Mouse (Mus musculus) cerebellum, postnatal 25 days (tissue): Measurements from ENCODE around the gene Ssh1.

ENCODE experiments used
- DNase-seq, 2 experiments: peaks; one replicate each; pipeline ENCODE4 v3.0.0; 2021; ENCODE audit warnings: mixed read lengths in 2 of 2

The Ssh1 gene

DNA sequence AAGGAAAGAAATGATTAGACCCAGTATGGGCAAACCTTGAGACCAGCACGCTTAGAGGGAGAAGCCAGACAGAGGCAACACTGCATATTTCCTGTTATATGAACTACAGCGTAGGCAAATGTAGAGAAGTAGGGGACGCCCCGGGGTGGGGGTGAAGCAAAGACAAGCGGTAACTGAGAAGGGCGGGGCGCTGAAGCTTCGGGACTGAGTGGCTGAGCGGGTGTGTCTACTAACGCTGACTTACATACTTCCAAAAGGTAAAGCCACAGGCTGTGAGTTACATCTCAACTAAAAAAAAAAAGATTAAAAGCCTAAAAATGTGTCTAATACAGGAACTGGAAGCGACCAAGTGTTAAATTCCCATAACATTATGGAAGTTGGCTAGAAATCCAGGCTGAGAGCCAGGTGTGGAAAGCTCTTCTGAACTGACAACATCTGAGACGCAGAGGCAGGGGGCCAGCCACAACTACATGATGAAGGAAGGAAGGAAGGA lies 1.3 kb downstream of the Ssh1 start:
- DNase-seq: peak in 1 of 2 experiments; percentile 53

DNA sequence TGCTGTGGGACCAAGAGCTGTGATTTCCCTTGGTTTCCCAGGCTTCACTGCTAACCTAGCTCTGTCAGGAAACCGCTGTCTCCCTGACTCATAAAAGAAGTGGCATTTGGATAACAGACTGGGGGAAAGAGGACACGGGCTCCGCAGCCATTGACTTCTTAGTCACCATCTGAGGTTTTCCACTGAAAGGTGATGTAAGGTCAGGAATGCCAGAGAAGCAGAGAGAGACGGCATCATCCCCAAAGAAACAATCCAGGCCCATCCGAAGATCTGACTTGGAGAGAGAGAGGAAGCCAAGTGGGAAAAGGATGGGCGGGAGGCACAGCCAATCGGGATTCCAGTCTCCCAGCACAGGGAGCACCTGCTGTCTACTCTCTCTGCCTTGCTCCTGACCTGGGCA lies 2.6 kb downstream of the Ssh1 start:
- DNase-seq: no peak

DNA sequence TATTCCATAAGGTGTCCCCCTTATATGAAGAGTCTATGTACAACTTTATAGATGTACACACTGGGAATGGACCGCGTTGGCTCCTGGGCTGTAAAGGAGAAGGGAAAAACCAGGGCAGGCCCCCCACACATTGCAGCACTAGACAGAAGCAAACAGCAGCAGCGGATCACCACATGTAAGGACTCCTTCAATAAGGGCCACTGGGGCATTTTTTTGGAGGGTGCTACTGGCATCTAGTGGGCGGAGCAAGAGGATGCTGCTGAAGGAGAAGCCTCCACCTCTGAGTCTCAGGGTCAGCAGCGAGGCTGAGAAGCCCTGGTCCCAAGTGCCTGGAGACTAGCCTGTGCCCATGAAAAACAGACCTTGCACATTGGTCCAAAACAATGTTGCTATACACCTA lies 3.1 kb downstream of the Ssh1 start:
- peak in 1 of 2 experiments; percentile 24 for DNase-seq

DNA sequence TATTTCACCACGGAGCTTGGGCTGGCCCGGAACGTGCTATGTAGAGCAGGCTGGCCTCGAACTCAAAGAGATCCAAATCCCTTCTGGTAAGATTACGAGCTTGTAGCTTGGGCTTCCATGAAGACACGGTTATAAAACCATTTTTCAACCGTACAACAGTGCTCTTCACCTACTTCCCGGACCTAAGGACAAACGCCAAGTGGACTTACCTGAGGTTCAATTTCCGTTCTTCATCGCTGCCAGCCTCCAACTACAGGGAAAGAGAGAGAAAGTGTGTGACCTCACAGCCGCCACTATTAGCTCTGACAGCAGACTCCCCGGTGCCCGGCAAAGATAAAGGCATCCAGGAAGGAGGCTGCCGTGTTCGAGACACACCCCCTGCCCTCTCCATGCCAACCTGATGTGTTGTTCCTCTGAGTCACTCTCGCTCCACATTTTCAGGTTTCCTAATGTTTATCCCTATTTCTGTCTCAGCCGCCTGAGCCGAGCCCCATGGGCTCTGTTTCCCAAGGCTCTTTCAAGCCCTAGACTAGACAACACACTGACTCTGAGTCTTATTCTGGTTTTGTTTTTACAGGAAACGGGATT lies 4.2 kb downstream of the Ssh1 start:
- no peak for DNase-seq

DNA sequence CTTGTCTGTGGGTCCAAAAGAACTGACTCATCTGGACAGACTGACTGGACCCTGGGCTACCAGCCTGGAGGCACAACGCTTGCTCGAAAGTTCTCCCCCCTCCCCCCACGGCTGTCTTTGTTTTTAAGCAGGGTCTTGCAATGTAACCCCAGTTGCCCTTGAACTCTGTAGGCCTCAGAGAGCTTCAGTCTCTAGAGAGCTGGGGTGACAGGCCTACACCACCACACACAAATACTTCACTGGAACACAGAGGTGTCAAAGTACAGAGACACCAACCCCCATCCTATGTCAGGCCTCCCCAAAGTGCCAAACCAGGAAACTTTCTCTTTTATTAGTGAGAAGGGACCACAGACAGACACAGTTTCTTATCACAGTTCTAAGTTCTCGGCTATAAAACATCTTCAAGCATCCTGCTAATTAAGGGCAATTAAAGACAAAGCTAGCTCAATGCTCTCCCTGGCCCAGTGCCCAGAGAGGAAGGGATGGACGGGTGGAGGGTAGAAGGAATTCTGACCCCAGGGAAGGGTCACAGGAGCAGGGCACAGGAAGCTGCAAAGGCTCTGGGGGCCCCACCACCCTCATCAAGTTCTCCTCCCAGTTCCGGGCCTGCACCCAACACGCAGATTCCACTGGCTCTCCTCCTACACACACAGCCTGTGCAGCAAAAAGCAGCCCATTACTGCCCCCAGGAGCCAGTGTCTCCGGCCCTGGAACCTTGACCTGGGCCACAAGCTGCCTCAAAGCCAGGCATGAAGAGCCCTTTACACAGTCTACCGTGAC lies 7.3 kb downstream of the Ssh1 start:
- DNase-seq: peak in 1 of 2 experiments; percentile 31

DNA sequence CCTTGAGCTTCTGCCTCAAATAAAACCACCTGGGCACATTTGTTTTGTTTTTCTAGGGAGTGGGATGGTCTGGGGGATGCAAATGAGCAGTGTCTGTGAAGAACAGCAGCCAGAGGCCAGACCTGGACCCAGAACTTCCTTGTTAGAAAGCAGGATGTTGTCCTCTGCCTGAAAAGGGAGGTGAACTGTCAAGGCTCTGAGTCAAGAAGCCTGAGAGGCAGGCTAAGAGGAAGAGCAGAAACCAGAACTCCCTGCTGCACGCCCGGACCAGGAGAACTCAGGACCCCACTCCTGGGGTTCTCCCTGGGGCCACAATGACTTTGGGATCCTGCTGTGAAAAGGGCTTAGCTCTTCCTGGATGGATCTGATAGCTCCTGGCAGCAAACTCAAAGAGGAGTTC lies 8.0 kb downstream of the Ssh1 start:
- no peak for DNase-seq

DNA sequence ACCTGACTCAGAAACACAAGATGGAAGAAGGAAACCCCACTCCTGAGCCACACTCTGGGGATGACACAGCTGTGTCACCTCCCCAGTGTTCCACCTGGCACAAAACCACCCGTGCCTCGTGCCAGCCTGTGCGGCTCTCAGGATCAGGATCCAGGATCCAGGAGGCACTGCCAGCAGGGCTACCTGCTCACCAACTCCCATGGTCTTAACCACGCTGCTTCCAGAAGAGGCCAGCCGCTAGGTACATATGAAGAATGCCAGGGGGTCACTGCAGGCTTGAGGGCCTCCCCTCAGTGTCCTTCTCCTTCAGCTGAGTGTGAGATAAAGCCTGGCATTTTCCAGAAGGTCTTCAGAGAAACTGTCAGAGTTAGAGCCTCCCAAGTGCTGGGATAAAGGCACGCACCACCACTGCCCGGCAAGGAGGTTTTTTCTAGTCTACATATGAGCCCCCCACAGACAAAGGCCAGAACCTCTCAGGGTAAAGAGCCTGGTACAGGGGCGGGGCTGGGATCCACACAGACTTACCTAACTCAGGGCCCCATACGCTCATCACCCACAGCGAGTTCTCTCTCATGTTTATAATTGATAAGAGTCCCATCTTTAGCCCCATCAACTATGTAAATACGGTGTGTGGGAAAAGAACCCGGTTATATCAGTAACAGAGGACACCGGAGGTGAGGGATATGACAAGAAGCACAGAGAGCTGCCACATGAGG lies 9.5 kb downstream of the Ssh1 start:
- peak; percentile 36 to 54 for DNase-seq

DNA sequence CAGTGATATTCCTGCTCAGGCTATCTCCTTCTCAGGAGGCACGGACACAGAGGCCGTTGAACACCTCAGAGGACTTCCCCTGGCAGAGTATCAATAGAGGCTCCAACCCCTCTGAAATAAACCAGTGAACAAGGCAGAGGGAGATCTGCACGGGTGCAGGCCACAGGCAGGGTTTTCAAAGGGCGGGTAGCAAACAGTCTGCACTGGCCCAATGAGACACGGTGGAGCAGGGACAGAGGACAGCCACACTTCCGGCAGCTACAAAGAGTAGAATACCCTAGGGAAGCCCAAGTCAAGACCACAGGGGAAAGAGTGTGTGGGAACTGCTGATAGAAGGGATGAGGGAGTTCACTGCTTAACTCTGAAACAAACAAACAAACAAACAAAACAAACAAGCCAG lies 10.2 kb downstream of the Ssh1 start:
- no peak for DNase-seq

DNA sequence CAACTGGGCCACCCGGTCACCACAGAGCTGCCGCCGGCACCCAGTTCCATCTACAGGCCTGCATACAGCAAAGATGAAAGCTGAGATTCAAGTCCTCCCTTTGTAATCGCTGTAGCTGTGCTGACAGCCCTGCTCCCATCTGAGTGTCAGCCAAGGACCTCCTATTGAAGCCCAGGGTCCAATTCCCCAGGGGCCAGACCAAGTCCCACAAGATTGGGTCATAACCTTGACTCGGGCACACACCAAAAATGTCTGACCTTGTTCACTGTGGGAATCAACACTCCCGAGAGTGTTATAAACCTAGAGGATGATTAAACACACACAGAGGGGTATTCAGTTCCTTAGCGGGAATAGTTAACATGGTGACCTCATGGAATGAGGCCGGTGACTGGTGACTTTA lies 11.9 kb downstream of the Ssh1 start:
- DNase-seq: no peak

DNA sequence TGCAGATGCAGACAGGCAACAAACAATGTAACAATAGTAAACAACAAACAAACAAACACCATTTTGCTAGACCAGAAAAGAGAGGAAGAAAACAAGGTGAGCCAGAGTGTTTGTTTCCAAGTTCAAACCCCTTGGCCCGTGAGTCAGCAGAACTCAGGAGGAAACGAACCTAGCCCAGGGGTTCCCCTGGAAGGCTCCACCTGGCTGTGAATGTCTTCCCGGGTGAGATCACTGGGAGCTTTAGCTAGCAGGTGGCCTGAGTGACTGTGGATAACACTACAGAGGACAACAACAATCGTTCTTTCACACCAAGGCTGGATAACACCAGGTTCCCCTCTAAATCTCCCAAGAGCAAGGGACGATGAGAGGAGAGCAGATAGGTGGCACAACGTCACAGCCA lies 12.5 kb downstream of the Ssh1 start:
- DNase-seq: no peak

DNA sequence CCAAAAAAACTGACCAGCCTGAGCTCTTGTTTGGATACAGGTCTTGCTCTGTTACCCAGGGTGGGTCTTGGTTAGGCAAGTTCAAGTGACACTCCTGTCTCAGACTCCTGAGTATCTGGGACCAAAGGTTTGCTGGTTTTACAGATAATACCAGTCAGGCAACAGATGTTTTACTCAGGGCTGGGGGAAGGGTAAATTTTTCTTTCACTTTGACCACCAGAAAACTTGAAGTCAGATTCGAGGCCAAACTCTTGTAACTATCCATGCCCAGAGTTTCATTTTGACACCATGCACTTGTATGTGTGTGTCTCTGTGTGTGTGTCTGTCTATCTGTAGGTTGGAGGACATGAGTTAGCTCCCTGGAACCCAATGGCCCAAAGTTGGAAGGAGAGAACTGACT lies 13.2 kb downstream of the Ssh1 start:
- DNase-seq: no peak

DNA sequence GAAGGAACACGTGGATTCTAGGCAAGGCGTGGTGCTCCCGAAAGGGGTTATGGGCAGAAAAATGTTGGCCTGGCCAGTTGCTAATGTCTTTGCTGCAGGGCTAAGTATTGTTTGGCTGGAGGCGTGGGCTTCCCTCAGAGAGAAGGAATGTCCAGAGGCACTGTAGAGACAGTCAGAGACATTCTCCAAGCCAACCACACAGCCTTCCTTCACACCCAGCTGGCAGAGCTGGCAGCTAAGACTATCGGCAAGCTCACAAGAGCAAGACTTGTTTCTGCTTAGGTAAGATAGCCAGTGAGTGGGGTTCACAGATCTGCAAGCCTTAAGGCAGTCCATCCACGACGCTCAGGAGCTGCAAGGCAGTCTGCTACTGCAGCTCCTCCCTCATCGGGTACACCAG lies 16.4 kb downstream of the Ssh1 start:
- DNase-seq: no peak

DNA sequence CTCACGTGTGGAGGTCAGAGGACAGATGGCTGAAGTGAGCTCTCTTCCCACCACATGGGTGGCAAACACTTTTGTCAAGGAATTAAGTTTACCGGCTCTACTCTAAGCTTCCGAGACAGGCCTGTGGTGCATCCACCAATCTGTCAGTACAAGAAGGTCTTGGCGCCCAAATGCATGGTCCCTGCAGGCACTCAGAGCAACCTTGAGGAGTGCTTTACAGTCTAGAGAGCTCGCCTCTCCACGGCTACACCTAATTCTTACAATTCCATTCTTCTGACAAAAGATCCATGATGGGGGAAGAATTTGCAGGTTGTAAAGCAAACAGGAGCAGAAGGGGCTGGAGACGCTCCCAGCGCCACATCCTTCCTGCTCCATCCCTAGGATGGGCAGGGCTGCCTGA lies 17.1 kb downstream of the Ssh1 start:
- DNase-seq: no peak

DNA sequence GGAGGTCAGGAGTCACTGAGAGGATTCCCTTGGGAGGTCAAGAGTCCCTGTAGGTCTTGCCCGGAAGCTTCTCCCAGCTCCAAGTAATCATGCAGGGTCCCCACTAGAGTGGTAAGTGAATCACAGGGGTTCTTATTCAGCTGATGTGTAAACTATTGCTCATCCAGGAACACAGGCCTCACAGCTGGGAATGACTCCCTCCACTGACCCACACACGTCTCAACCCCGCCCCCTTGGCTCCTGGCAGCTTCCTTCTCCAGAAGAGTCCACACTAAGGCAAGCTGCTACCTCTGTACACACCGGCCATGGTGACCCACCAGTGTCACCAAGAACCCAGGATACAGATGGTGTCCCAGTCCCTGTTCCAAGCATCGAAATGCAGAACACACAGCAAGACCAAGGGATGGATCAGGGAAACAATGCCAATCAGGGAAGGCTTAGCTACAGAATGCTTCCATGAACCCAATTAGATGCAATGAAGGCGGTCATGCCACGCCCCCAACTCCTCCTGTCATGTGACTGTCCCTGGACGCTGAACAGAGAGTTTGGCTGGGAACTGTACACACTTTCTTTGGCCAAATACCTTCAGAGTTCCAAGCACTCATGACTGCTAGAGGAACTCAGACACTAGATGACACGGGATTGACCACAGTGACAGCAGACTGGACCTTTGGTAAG lies 18.0 kb downstream of the Ssh1 start:
- DNase-seq: peak in 1 of 2 experiments; percentile 22

DNA sequence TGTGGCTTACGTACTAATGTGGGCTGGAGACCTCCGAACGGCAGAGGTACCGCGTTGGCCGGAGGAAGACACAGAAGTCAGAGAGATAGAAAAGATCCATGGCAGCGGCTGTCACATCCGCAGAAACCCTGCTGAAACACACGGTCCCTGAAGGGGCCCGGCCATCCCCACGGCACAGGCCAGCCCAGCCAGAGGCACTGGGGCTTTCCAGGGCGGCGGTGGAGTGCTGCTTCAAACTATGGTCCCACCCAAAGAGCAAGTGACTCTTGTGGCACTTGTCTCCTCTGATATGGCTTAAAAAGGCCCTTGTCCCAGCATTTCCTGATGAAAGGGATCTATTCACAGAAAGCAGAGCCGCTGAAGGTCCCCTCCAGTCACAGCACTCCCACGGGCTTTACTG lies 19.1 kb downstream of the Ssh1 start:
- DNase-seq: peak in 1 of 2 experiments; percentile 5

DNA sequence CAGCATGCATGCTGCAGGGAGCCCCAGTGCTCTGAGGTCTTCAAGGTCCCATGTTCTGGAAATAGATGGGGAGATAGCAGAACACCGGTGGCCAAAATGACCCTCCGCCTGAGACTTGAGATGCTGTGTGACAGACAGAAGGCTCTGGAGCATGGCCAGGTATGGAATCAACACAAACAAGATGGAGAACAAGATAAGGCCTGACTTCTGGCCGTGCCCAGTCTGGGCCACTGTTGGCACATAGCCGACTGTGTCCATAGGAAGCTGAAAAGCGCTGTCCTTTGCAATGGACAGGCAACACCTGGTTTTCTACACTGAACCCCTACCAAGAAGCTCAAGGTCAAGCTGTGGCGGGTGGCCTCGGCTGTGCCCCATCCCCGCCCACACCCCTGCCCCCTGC lies 19.9 kb downstream of the Ssh1 start:
- DNase-seq: no peak

DNA sequence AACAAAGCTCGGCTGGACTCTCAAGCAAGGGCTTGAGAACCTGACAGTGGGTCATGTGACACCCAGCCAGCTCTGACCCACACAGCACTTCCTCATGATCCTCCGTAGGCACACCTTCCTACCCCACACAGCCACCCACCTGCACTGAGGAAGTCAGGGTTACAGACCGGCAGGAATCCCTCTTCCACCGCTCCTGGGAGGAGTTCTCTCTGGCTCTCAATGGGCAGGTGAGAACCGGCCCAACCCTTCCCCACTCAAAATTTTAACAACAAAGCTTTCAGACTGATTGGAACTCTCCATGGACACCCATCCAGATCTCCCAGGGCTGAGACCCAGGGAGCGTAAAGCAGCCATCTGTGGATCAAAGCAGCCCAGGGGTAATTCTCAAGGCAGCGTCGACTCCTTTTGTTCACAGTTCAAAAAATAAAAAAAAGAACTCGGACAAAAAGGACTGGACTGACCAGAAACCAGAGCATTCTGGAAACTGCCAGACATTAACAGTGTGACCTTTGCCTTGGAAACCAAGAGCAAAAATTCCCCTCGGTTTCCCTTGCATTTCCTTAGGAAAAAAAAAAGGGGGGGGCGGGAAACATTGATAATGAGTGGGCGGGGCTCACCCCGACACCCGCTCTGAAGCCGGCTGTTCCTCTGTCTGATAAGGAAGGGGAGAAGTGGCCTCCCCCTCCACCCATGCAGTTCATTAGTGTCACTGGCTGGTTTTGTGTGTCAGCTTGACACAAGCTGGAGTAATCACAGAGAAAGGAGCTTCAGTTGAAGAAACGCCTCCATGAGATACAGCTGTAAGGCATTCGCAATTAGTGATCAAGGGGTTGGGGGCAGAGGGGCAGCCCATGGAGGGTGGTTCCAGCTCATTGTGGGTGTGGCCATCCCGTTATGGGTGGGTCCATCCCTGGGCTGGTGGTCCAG lies 20.8 kb downstream of the Ssh1 start:
- DNase-seq: no peak

DNA sequence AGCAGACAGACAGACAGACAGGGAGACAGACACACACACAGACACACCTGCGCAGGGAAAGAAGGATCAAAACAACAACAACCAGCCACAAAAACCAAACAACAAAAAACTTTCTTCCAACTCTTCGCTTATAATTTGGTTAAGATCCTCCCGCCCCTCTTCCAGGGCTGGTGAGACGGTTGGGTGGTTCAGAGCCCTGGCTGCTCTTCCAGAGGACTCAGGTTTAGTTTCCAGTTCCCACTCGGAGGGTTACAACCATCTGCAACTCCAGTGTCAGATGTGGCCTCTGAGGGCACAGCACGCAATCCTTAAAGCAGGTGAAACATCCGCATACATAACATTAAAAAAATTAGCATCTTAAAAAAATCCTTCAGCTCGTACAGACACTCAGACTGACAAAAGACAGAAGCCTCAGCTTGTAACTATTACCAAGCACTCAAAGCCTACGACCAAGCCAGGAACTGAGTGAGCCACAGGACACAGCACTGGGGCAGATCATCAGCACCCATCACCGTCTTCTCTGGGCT lies 22.2 kb downstream of the Ssh1 start:
- DNase-seq: no peak

DNA sequence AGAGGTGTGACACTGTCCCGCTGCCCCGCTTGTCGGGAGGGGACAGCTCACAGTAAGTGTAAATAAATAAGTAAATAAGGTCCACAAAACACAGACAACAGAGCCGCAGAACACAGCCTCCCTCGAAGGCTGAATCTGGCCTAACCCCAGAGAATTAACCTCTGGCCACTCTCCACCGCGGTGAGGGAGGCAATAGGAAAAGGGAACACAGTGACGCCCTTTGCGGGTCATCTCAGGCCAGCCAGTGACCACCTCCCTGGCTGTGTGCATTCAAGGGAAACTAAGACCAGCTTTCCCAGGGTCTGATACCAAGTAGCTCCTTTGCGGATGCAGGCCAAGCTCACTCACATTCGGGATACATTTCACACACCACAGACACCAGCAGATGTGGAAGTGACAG lies 25.3 kb downstream of the Ssh1 start:
- DNase-seq: no peak

DNA sequence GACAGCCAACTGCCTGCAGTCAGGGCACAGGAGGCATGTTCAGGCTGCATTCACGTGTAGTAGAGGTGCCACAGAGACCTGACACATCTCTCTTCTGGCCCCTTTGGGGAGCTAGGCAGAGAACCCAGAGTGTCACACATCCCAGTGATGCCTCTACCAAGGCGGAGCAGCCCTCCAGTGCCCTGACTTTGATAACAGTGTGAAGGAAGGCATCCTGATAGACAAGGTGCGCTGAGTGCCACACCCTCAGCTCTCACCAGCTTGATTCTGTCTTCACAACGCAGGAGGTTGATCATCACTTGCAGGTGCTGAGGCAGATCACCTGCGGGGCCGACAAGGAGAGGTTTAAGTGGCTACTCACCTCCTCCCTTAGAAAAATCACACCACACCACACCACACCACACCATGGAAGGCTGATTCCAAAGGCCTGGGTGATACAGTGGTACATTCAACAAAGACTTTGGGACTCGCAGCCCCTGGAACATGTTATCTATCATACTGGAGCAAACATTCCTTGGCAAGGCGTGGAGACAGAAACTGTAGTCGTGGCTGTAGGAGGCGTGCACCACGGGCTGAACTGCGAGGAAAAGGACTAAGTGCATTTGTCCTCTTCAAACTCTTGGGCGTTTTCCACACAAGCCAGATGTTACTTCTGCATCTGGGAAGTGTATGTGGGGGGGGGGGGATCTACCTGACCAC lies 27.1 kb downstream of the Ssh1 start:
- no peak for DNase-seq

DNA sequence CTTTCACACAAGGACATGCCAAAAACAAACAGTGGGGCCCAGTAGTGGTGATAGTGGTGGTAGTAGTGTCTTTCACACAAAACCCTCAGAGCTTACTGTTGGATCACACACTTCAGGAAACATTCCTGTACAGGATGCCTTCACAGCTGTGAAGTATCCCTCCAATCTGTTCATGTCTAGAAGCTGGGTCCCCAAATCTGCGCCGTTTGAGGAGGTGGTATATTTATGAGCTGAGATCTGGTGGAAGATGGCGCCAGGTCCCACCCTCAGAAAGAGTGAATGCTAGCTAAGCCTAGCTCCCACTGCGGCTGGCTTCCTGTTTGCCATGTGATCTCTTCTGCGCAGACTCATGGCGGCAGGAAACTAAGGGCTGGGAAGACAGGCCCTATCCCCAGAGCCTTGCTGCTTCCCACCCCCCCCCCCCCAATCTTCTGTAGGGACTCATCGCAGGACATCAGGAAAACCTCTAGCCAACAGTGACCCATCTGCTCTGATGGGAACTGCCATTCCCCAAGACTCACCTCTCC lies 28.0 kb downstream of the Ssh1 start:
- DNase-seq: no peak
